Comparison of ENCODE assay signal across 21 mouse cellular contexts in genomic region chr3:25074266-25074665, GRCm38 (mm10).
A peak's percentile ranks its signal among the peaks of the same experiment; 100 is the strongest.
DNase-seq lines count a peak whose midpoint lies in the region; ATAC-seq and TF ChIP-seq lines count a peak whose summit lies in the region.
"Had no signal": no experiment of that assay in that cellular context is flagged by ENCODE, and none has a peak within 500 bp of the region (broad histone marks: within the 10 kb centered on the region; RNA-seq: fewer than 3 reads in every experiment).

No protein-coding gene starts in this region.

- H3K9me3 ChIP-seq in embryonic facial prominence, embryonic 13.5 days: no peaks in the 10 kb centered on the region
- no peaks in the 10 kb centered on the region for H3K9me3 ChIP-seq in embryonic facial prominence, embryonic 10.5 days
- no peaks in the 10 kb centered on the region for H3K9me3 ChIP-seq in midbrain, postnatal 0 days (ENCODE audit: low read length)
- no peaks in the 10 kb centered on the region for H3K9me3 ChIP-seq in midbrain, embryonic 11.5 days (ENCODE audit: control insufficient read depth, low read length)
- H3K9me3 ChIP-seq: limb, embryonic 10.5 days; stomach, embryonic 15.5 days had no signal

- no peak overlapping the region for H3K9ac ChIP-seq in embryonic facial prominence, embryonic 13.5 days
- H3K9ac ChIP-seq in midbrain, postnatal 0 days (replicated peaks; ENCODE audit: low read length, poor library complexity, severe bottlenecking): no peak overlapping the region
- H3K9ac ChIP-seq in midbrain, embryonic 11.5 days (ENCODE audit: low read length): no peak overlapping the region
- H3K9ac ChIP-seq: stomach, embryonic 15.5 days had no signal

- 0 out of 2 replicates have a peak overlapping the region, but pooled peaks have one; percentile 39 for H3K27ac ChIP-seq in embryonic facial prominence, embryonic 13.5 days
- no peak overlapping the region for H3K27ac ChIP-seq in embryonic facial prominence, embryonic 10.5 days (replicated peaks)
- H3K27ac ChIP-seq in midbrain, postnatal 0 days (ENCODE audit: low read depth, low read length): no peak overlapping the region
- H3K27ac ChIP-seq in midbrain, embryonic 11.5 days (ENCODE audit: low read depth, low read length): no peak overlapping the region
- H3K27ac ChIP-seq: heart, adult 2 months; limb, embryonic 10.5 days; stomach, embryonic 15.5 days had no signal

- intact Hi-C loops in gastrocnemius, postnatal 14 days (cut with DNase I; ENCODE audit: low total_unique reads): no loop called here

- 71% methylated on average over 4 of the region's 4 CpGs for WGBS in embryonic facial prominence, embryonic 13.5 days
- 74% methylated on average over 4 of the region's 4 CpGs for WGBS in embryonic facial prominence, embryonic 10.5 days
- WGBS in midbrain, postnatal 0 days: 69% methylated on average over 4 of the region's 4 CpGs
- 77% methylated on average over 4 of the region's 4 CpGs for WGBS in midbrain, embryonic 11.5 days

- ATAC-seq in embryonic facial prominence, embryonic 13.5 days (ENCODE audit: insufficient number of reproducible peaks, insufficient read depth, low FRiP score, low TSS enrichment, low read depth): peak; percentile 43; the same call in 1 of the 2 replicates
- ATAC-seq in midbrain, postnatal 0 days (ENCODE audit: low FRiP score): no peak
- ATAC-seq in midbrain, embryonic 11.5 days (ENCODE audit: low FRiP score): no peak
- ATAC-seq: midbrain, embryonic 16.5 days had no signal

- H3K4me2 ChIP-seq in embryonic facial prominence, embryonic 13.5 days: no peak overlapping the region
- H3K4me2 ChIP-seq in midbrain, postnatal 0 days (ENCODE audit: low read depth, low read length, poor library complexity, severe bottlenecking): no peak overlapping the region
- no peak overlapping the region for H3K4me2 ChIP-seq in midbrain, embryonic 11.5 days
- H3K4me2 ChIP-seq: stomach, embryonic 15.5 days had no signal

- DNase-seq in embryonic facial prominence, embryonic 10.5 days (ENCODE audit: low spot score): no peak
- DNase-seq in midbrain, postnatal 0 days (ENCODE audit: low spot score): peak; percentile 2
- no peak for DNase-seq in midbrain, embryonic 11.5 days (ENCODE audit: low spot score, missing footprints)
- DNase-seq in cerebellum, adult 9-11 months: peak; percentile 74
- DNase-seq in gastrocnemius, postnatal 14 days: no peak
- DNase-seq in layer of hippocampus, adult 18-20 months (ENCODE audit: low spot score in 2 of 2): no peak
- DNase-seq in spleen, adult 18-20 months: no peak
- DNase-seq: gastrocnemius, postnatal 10 days; heart, adult 2 months; heart, postnatal 4 days; kidney, adult 2 months; kidney, postnatal 14 days; lung, adult 18-20 months; lung, postnatal 14 days; right cerebral cortex, postnatal 14 days; thymus, adult 18-20 months; thymus, postnatal 4 days had no signal

- no peak overlapping the region for H3K4me3 ChIP-seq in embryonic facial prominence, embryonic 13.5 days
- H3K4me3 ChIP-seq in embryonic facial prominence, embryonic 10.5 days: no peak overlapping the region
- H3K4me3 ChIP-seq in midbrain, postnatal 0 days (ENCODE audit: low read depth, low read length): no peak overlapping the region
- no peak overlapping the region for H3K4me3 ChIP-seq in midbrain, embryonic 11.5 days (ENCODE audit: low read depth, low read length)
- H3K4me3 ChIP-seq: heart, adult 2 months; limb, embryonic 10.5 days; stomach, embryonic 15.5 days had no signal

- no peaks in the 10 kb centered on the region for H3K27me3 ChIP-seq in embryonic facial prominence, embryonic 13.5 days
- H3K27me3 ChIP-seq in embryonic facial prominence, embryonic 10.5 days (replicated peaks; ENCODE audit: low read depth, poor library complexity, severe bottlenecking): no peaks in the 10 kb centered on the region
- H3K27me3 ChIP-seq in midbrain, postnatal 0 days (ENCODE audit: insufficient read depth, low read length): no peaks in the 10 kb centered on the region
- no peaks in the 10 kb centered on the region for H3K27me3 ChIP-seq in midbrain, embryonic 11.5 days (ENCODE audit: control insufficient read depth, insufficient read depth, low read length)
- H3K27me3 ChIP-seq: stomach, embryonic 15.5 days had no signal

- H3K4me1 ChIP-seq in embryonic facial prominence, embryonic 13.5 days: peaks cover 4% of the 10 kb centered on the region; the same call in 1 of the 2 replicates
- H3K4me1 ChIP-seq in embryonic facial prominence, embryonic 10.5 days: 0 out of 2 replicates have a peak, but pooled peaks cover 6% of the 10 kb centered on the region
- no peaks in the 10 kb centered on the region for H3K4me1 ChIP-seq in midbrain, postnatal 0 days (ENCODE audit: insufficient read depth, low read length)
- H3K4me1 ChIP-seq in midbrain, embryonic 11.5 days (ENCODE audit: control insufficient read depth, insufficient read depth, low read length): no peaks in the 10 kb centered on the region
- H3K4me1 ChIP-seq: limb, embryonic 10.5 days; stomach, embryonic 15.5 days had no signal

- TF ChIP-seq CTCF in midbrain, postnatal 0 days (IDR thresholded peaks at IDR 0.05): no peak

- no peaks in the 10 kb centered on the region for H3K36me3 ChIP-seq in embryonic facial prominence, embryonic 13.5 days
- no peaks in the 10 kb centered on the region for H3K36me3 ChIP-seq in embryonic facial prominence, embryonic 10.5 days (replicated peaks)
- H3K36me3 ChIP-seq in midbrain, postnatal 0 days (ENCODE audit: insufficient read depth, low read length): no peaks in the 10 kb centered on the region
- H3K36me3 ChIP-seq in midbrain, embryonic 11.5 days (ENCODE audit: control insufficient read depth, insufficient read depth, low read length): no peaks in the 10 kb centered on the region
- H3K36me3 ChIP-seq: limb, embryonic 10.5 days; stomach, embryonic 15.5 days had no signal

Comparison
In these comparisons a context has a peak if more than half of its experiments do, and no peak if none do; other contexts are left out.
1. DNase-seq: peak in midbrain, postnatal 0 days (single experiment) and cerebellum, adult 9-11 months (single experiment); none in embryonic facial prominence, embryonic 10.5 days (single experiment), midbrain, embryonic 11.5 days (single experiment), gastrocnemius, postnatal 14 days (single experiment), layer of hippocampus, adult 18-20 months (0 of 2) and spleen, adult 18-20 months (0 of 2).